Mouse (Mus musculus): ENCODE results near the gene Hexdc. TPM values are rescaled to one million over a fixed set of nuclear protein-coding genes. Genes with fewer than 3 reads are reported as not detected.
A peak's percentile ranks its signal among the peaks of the same experiment; 100 is the strongest.

Gene Hexdc
- total RNA-seq (2021) = 10 to 100 TPM; 19.3 to 26.3 TPM
- long read RNA-seq, experiment 1, partial matches to known transcripts = 0 of 9 reads
- long read RNA-seq, experiment 1, other reads (novel, unspliced or antisense) = 6 of 9 reads
- long read RNA-seq, experiment 2, partial matches to known transcripts = 0 of 11 reads
- long read RNA-seq, experiment 2, other reads (novel, unspliced or antisense) = 9 of 11 reads

- H3K27ac ChIP-seq = peak within 1 kb of the TSS; percentile 94
- peak; percentile 91 to 95 for DNase-seq (ENCODE audit: low spot score in 2 of 2)
- no peak for TF ChIP-seq CTCF (conservative IDR thresholded peaks at IDR 0.05)
- H3K4me3 ChIP-seq = peak within 1 kb of the TSS; percentile 74
Measured at GRCm38 (mm10) chr11:121204161-121205006, at the start of gene Hexdc, which contains the start of gene Ogfod3. Gene Hexdc (plus strand): TSS chr11:121204433. Gene Ogfod3 (minus strand): TSS chr11:121204711.

DNA sequence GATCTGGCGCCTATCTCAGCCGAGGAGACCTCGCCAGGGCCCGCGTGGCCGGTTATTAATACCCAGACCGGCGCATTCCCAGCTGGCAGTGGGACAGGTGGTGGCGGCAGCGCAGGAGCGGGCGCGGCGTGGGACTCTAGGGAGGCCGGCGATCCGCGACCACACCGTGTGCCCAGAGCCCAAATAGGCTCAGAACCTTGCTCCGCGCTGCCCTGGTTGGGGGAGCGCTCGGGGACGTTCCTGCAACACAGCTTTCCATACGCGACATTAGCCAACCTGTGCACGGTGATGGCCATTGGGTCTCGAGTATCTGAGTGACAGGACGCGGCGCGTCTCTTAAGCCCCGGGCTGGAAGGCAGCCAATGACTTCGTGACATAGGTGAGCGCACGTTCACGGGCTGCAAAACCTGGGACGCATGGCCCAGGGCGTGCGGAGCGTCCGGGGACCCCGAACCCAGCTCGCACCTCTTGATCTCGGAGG lies 47.8 kb upstream of the Hexdc start:
- Histone ChIP-seq H3K27ac (no peak overlapping the region), H3K4me3 (peak overlapping the region; percentile 35)
- DNase-seq (ENCODE audit: low spot score in 2 of 2) = peak in 1 of 2 experiments; percentile 14
- TF ChIP-seq CTCF (conservative IDR thresholded peaks at IDR 0.05) = no peak

GRCm38 (mm10) chr11:121159971-121160370 lies 44.3 kb upstream of the Hexdc start, which contains the start of gene Uts2r:
Gene Uts2r (plus strand): TSS chr11:121160271.
- DNase-seq (ENCODE audit: low spot score in 2 of 2) = no peak
- Histone ChIP-seq H3K4me3 (no peak within 1 kb of the TSS), H3K27ac (no peak within 1 kb of the TSS)
- TF ChIP-seq CTCF (conservative IDR thresholded peaks at IDR 0.05) = no peak

GRCm38 (mm10) chr11:121160636-121161346 lies 43.4 kb upstream of the Hexdc start:
- H3K4me3 ChIP-seq = no peak overlapping the region
- no peak overlapping the region for H3K27ac ChIP-seq
- DNase-seq (ENCODE audit: low spot score in 2 of 2) = no peak
- TF ChIP-seq CTCF (conservative IDR thresholded peaks at IDR 0.05) = no peak

GRCm38 (mm10) chr11:121163751-121164150 lies 40.5 kb upstream of the Hexdc start:
- H3K4me3 ChIP-seq = no peak overlapping the region
- no peak overlapping the region for H3K27ac ChIP-seq
- no peak for DNase-seq (ENCODE audit: low spot score in 2 of 2)
- TF ChIP-seq CTCF (conservative IDR thresholded peaks at IDR 0.05) = no peak

DNA sequence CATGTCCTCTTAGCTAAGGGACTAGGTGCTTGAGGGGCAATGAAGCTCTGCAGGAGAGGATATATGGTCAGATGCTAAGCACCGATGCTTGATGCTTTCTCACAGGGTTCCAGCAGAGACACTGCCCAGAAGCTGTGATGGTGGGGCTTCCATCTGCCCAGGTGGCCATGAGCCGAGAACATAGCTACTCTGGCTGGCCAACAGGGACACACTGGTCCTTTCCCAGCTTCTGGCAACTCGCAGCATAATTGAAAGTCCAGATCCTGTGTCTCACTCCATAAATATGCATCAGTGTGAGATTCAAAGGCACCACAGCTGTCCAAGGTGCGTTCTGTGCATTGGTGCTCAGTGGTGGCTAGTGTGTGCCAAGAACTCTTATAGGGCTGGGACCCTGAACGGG lies 31.0 kb upstream of the Hexdc start:
- TF ChIP-seq CTCF (conservative IDR thresholded peaks at IDR 0.05) = no peak
- Histone ChIP-seq H3K27ac (no peak overlapping the region), H3K4me3 (no peak overlapping the region)
- DNase-seq (ENCODE audit: low spot score in 2 of 2) = no peak

- no peak for DNase-seq (ENCODE audit: low spot score in 2 of 2)
- TF ChIP-seq CTCF (conservative IDR thresholded peaks at IDR 0.05) = no peak
- H3K27ac ChIP-seq = no peak overlapping the region
Measured at GRCm38 (mm10) chr11:121174234-121174633, 30.0 kb upstream of the Hexdc start.

DNA sequence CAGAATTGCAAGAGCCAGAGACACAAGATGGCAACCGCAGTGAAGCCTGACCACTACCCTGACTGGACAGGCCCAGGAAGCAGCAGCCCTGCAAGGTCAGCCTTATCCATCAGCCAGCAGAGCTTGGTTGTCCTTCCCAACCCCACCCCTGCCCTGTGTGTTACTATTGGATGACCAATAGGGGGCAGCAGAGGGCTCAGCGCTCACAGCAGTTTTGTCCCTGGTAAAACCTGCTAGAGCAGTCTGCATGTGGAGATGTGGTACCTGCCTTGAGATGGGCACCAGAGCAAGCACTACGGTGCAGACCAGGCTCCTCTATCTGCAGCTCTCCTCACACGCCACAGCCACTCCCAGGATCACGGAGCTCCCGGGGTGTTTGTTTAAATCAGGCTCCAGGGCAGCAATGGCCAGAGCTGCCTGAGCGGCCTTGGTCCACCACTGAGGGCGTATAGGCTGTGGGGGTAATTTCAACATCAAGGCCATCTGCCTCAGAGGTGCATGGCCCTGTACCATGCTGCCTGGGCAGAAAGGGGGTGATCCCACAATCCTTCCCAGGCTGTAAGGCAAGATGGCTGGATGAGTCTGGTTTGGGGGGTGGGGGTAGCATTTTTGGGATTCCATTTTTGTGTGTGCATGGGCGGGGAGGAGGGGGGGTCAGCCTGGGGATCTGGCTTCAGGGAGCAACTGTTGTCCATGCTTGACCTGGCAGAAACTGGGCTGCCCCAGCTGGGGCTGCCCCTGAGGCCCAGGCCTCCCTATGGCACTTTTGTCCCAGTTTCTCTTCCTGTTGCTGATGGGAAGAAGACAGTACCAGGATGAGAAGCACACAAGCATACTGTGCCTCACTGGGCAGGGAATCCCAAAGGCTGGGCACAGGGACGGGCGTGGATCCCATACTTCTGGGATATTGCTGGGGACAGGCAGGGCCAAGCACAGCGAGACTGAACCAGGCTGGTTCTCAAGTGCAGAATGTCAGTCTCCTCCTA lies 27.7 kb upstream of the Hexdc start:
- DNase-seq (ENCODE audit: low spot score in 2 of 2) = peak; percentile 36 to 66
- Histone ChIP-seq H3K27ac (no peak overlapping the region), H3K4me3 (no peak overlapping the region)
- peak; percentile 89 for TF ChIP-seq CTCF (conservative IDR thresholded peaks at IDR 0.05)

More at GRCm38 (mm10) chr11:121174234-121174633, 30.0 kb upstream of the Hexdc start:
- H3K4me3 ChIP-seq = no peak overlapping the region

DNA sequence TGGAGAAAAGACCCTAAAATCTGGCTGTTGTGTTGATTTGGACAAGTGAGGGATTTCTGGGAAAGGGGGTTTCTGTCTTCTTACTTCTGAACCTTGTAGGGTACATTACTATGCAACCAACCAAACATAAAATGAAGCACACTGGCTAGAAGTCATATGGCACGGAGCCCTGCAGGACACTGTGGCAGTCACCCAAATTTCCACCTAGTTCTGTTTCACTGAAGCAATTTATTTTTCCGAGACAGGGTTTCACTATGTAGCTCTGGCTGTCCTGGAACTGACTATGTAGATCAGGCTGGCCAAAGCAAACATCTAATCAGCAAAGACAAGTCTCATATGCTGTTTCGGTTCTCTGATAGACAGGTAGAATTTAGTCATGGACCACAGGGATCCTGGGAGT lies 14.6 kb upstream of the Hexdc start:
- Histone ChIP-seq H3K4me3 (no peak overlapping the region), H3K27ac (no peak overlapping the region)
- no peak for TF ChIP-seq CTCF (conservative IDR thresholded peaks at IDR 0.05)
- DNase-seq (ENCODE audit: low spot score in 2 of 2) = no peak

DNA sequence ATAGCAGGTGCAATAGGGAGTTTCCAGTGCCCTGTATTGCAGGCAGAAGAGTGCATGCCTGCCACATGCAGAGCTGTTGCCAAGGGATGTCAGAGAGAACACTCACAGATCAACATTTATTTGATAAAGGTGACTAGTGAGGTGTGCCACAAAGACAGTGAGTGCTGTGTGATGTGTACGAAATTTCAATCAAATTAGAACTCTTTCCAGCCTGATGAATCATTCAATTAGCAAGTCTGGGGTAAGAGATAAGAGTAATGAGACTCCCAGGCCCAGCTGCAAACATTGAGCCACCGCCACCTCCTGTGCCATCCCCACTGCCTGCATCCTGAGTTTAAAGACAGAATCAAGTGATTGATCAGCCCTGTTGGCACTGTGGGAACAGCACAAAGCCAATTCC lies 11.5 kb upstream of the Hexdc start:
- Histone ChIP-seq H3K4me3 (no peak overlapping the region), H3K27ac (no peak overlapping the region)
- no peak for DNase-seq (ENCODE audit: low spot score in 2 of 2)
- no peak for TF ChIP-seq CTCF (conservative IDR thresholded peaks at IDR 0.05)

- no peak for TF ChIP-seq CTCF (conservative IDR thresholded peaks at IDR 0.05)
- Histone ChIP-seq H3K27ac (no peak overlapping the region), H3K4me3 (no peak overlapping the region)
- no peak for DNase-seq (ENCODE audit: low spot score in 2 of 2)
Measured at GRCm38 (mm10) chr11:121193415-121193814, 10.8 kb upstream of the Hexdc start.

DNA sequence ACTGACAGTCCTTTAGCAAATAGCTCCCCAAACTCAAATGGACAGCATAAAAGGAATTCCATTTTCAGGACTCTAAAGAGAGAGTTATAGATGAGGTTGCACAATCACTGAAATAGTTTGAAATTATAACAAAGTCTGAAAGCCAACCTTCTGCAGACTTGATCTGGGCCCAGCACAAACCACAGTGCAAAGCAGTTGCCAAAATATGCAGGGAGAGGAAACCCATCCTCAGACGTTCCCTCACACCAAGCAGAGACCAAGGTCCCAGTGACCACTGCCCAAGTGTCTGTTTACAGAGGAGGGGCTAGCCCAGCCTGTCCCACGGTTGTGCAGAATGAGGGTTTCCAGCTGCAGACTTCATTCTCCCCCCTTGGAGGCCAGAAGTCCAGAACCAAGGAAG lies 5.6 kb upstream of the Hexdc start:
- no peak overlapping the region for H3K4me3 ChIP-seq
- no peak overlapping the region for H3K27ac ChIP-seq
- TF ChIP-seq CTCF (conservative IDR thresholded peaks at IDR 0.05) = no peak
- no peak for DNase-seq (ENCODE audit: low spot score in 2 of 2)
